19 mouse cellular contexts compared by ENCODE assay signal in the genomic region with DNA sequence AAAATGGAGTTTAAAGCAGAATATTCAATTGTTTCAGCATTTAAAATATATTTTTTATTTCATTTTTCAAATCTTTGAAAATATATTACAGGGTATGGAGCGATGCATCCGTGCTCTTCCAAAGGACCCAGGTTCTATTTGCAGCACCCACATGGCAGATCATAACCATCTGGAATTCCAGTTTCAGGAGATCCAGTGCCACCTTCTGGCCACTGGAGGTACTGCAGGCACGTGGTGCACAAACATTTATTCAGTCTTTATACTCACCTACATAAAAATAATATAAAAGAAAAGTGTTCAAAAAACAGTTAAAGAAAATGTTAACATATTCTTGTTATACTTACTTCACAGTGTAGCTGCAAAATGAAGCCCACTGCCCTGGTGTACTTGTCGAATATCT. TPM values are rescaled to one million over a fixed set of nuclear protein-coding genes. Genes with fewer than 3 reads are reported as not detected.
DNase-seq lines count a peak whose midpoint lies in the region; ATAC-seq and TF ChIP-seq lines count a peak whose summit lies in the region.
"Had no signal": no experiment of that assay in that cellular context is flagged by ENCODE, and none has a peak within 500 bp of the region (broad histone marks: within the 10 kb centered on the region; RNA-seq: fewer than 3 reads in every experiment).

No protein-coding gene starts in this region.

- 81% methylated on average over 4 of the region's 4 CpGs for WGBS in forebrain, postnatal 0 days
- 77% methylated on average over 4 of the region's 4 CpGs for WGBS in forebrain, embryonic 16.5 days
- WGBS in liver, postnatal 0 days (ENCODE audit: insufficient replicate concordance), result 67% methylated on average over 4 of the region's 4 CpGs
- 63% methylated on average over 4 of the region's 4 CpGs for WGBS in liver, embryonic 12.5 days (ENCODE audit: insufficient replicate concordance)
- 64% methylated on average over 4 of the region's 4 CpGs for WGBS in heart, embryonic 12.5 days

- no peak for TF ChIP-seq EP300 in liver, postnatal 0 days (IDR thresholded peaks at IDR 0.05; ENCODE audit: low read depth)
- TF ChIP-seq EP300 in ES-Bruce4 (IDR thresholded peaks at IDR 0.05; ENCODE audit: insufficient read depth, low read depth, low read length), result no peak

- H3K27ac ChIP-seq in forebrain, postnatal 0 days (ENCODE audit: low read depth, low read length), result no peak overlapping the region
- H3K27ac ChIP-seq in forebrain, embryonic 16.5 days (ENCODE audit: low read length), result no peak overlapping the region
- H3K27ac ChIP-seq in liver, postnatal 0 days (ENCODE audit: low read depth), result no peak overlapping the region
- no peak overlapping the region for H3K27ac ChIP-seq in liver, embryonic 12.5 days
- no peak overlapping the region for H3K27ac ChIP-seq in ES-Bruce4 (ENCODE audit: insufficient read depth, low read length)
- no peak overlapping the region for H3K27ac ChIP-seq in cortical plate, adult 2 months (ENCODE audit: insufficient read depth, low read length)
- no peak overlapping the region for H3K27ac ChIP-seq in heart, embryonic 12.5 days (ENCODE audit: poor library complexity, severe bottlenecking)
- H3K27ac ChIP-seq: embryonic facial prominence, embryonic 13.5 days; forebrain, embryonic 13.5 days; limb, embryonic 10.5 days; macrophage had no signal

- peak; percentile 48 for TF ChIP-seq CTCF in forebrain, postnatal 0 days (IDR thresholded peaks at IDR 0.05; ENCODE audit: low read depth)
- TF ChIP-seq CTCF in liver, postnatal 0 days (IDR thresholded peaks at IDR 0.05; ENCODE audit: low read depth), result peak; percentile 73
- peak; percentile 69 for TF ChIP-seq CTCF in ES-Bruce4 (IDR thresholded peaks at IDR 0.05; ENCODE audit: low read depth, low read length)
- TF ChIP-seq CTCF in cortical plate, adult 2 months (IDR thresholded peaks at IDR 0.05; ENCODE audit: extremely low read depth, insufficient read depth, low read length), result 0 out of 2 replicates have a peak, but pooled peaks have one; percentile 19

- H3K4me1 ChIP-seq in forebrain, postnatal 0 days (ENCODE audit: insufficient read depth), result no peaks in the 10 kb centered on the region; the same call in 1 of the 2 replicates
- peaks cover 10% of the 10 kb centered on the region for H3K4me1 ChIP-seq in forebrain, embryonic 16.5 days (replicated peaks; ENCODE audit: control insufficient read depth, insufficient read depth, low read length)
- peaks cover 26% of the 10 kb centered on the region for H3K4me1 ChIP-seq in liver, postnatal 0 days (ENCODE audit: insufficient read depth)
- H3K4me1 ChIP-seq in liver, embryonic 12.5 days, result peaks cover 46% of the 10 kb centered on the region
- no peaks in the 10 kb centered on the region for H3K4me1 ChIP-seq in ES-Bruce4 (ENCODE audit: control insufficient read depth, insufficient read depth, low read length)
- H3K4me1 ChIP-seq in cortical plate, adult 2 months (ENCODE audit: control insufficient read depth, insufficient read depth, low read length), result no peaks in the 10 kb centered on the region
- peaks cover 46% of the 10 kb centered on the region for H3K4me1 ChIP-seq in heart, embryonic 12.5 days (replicated peaks)

- H3K27me3 ChIP-seq in forebrain, postnatal 0 days (ENCODE audit: insufficient read depth, low read length), result no peaks in the 10 kb centered on the region
- no peaks in the 10 kb centered on the region for H3K27me3 ChIP-seq in forebrain, embryonic 16.5 days (replicated peaks; ENCODE audit: control insufficient read depth, insufficient read depth, low read length)
- no peaks in the 10 kb centered on the region for H3K27me3 ChIP-seq in liver, postnatal 0 days (ENCODE audit: insufficient read depth, low read length)
- peaks cover 20% of the 10 kb centered on the region for H3K27me3 ChIP-seq in liver, embryonic 12.5 days (replicated peaks)
- no peaks in the 10 kb centered on the region for H3K27me3 ChIP-seq in ES-Bruce4 (ENCODE audit: control insufficient read depth, insufficient read depth, low read length, poor library complexity, severe bottlenecking)
- no peaks in the 10 kb centered on the region for H3K27me3 ChIP-seq in heart, embryonic 12.5 days (replicated peaks)
- H3K27me3 ChIP-seq: embryonic facial prominence, embryonic 13.5 days; forebrain, embryonic 13.5 days had no signal

- no peak for TF ChIP-seq POLR2A in ES-Bruce4 (IDR thresholded peaks at IDR 0.05; ENCODE audit: insufficient read depth, low read length)
- TF ChIP-seq POLR2A in cortical plate, adult 2 months (IDR thresholded peaks at IDR 0.05; ENCODE audit: extremely low read depth, insufficient read depth, low read length), result no peak

- H3K4me2 ChIP-seq in forebrain, postnatal 0 days (ENCODE audit: low read depth), result no peak overlapping the region
- H3K4me2 ChIP-seq in forebrain, embryonic 16.5 days (ENCODE audit: low read length), result no peak overlapping the region
- no peak overlapping the region for H3K4me2 ChIP-seq in liver, postnatal 0 days (ENCODE audit: low read depth, low read length)
- H3K4me2 ChIP-seq in liver, embryonic 12.5 days, result no peak overlapping the region
- H3K4me2 ChIP-seq in heart, embryonic 12.5 days, result no peak overlapping the region
- H3K4me2 ChIP-seq: embryonic facial prominence, embryonic 13.5 days; forebrain, embryonic 13.5 days had no signal

- H3K9ac ChIP-seq in forebrain, postnatal 0 days, result no peak overlapping the region
- H3K9ac ChIP-seq in forebrain, embryonic 16.5 days (replicated peaks; ENCODE audit: low read depth, low read length), result no peak overlapping the region
- no peak overlapping the region for H3K9ac ChIP-seq in liver, postnatal 0 days (replicated peaks)
- H3K9ac ChIP-seq in liver, embryonic 12.5 days, result no peak overlapping the region
- H3K9ac ChIP-seq in ES-Bruce4 (ENCODE audit: low read depth, poor library complexity, severe bottlenecking), result no peak overlapping the region
- no peak overlapping the region for H3K9ac ChIP-seq in heart, embryonic 12.5 days
- H3K9ac ChIP-seq: embryonic facial prominence, embryonic 13.5 days; forebrain, embryonic 13.5 days had no signal

- no peak for DNase-seq in forebrain, postnatal 0 days
- no peak for DNase-seq in liver, postnatal 0 days
- no peak for DNase-seq in heart, adult 8-10 months (ENCODE audit: low spot score)
- DNase-seq: cerebellum, adult 9-11 months; right cerebral cortex, postnatal 25 days; thymus, adult 18-20 months had no signal

- H3K36me3 ChIP-seq in forebrain, postnatal 0 days (ENCODE audit: insufficient read depth), result no peaks in the 10 kb centered on the region
- no peaks in the 10 kb centered on the region for H3K36me3 ChIP-seq in forebrain, embryonic 16.5 days (ENCODE audit: control insufficient read depth, insufficient read depth)
- H3K36me3 ChIP-seq in liver, postnatal 0 days (replicated peaks; ENCODE audit: insufficient read depth, low read length), result no peaks in the 10 kb centered on the region
- H3K36me3 ChIP-seq in liver, embryonic 12.5 days, result no peaks in the 10 kb centered on the region
- no peaks in the 10 kb centered on the region for H3K36me3 ChIP-seq in ES-Bruce4 (ENCODE audit: control insufficient read depth, insufficient read depth, low read length, poor library complexity, severe bottlenecking)
- H3K36me3 ChIP-seq in heart, embryonic 12.5 days, result no peaks in the 10 kb centered on the region
- H3K36me3 ChIP-seq: embryonic facial prominence, embryonic 13.5 days; limb, embryonic 10.5 days had no signal

- H3K9me3 ChIP-seq in forebrain, postnatal 0 days (ENCODE audit: low read length), result no peaks in the 10 kb centered on the region
- peaks cover 2% of the 10 kb centered on the region; the same call in 1 of the 2 replicates for H3K9me3 ChIP-seq in forebrain, embryonic 16.5 days (ENCODE audit: control insufficient read depth, low read length)
- H3K9me3 ChIP-seq in liver, postnatal 0 days (ENCODE audit: low read length), result peaks cover 8% of the 10 kb centered on the region; the same call in 1 of the 2 replicates
- H3K9me3 ChIP-seq in liver, embryonic 12.5 days (replicated peaks), result peaks cover 10% of the 10 kb centered on the region
- H3K9me3 ChIP-seq in ES-Bruce4 (replicated peaks; ENCODE audit: control insufficient read depth, insufficient read depth, low read length, poor library complexity, severe bottlenecking), result no peaks in the 10 kb centered on the region
- H3K9me3 ChIP-seq in heart, embryonic 12.5 days (replicated peaks), result peaks cover 5% of the 10 kb centered on the region
- H3K9me3 ChIP-seq: limb, embryonic 10.5 days had no signal

- H3K4me3 ChIP-seq in forebrain, postnatal 0 days (ENCODE audit: low read depth, low read length), result no peak overlapping the region
- no peak overlapping the region for H3K4me3 ChIP-seq in forebrain, embryonic 16.5 days (replicated peaks; ENCODE audit: low read length)
- no peak overlapping the region for H3K4me3 ChIP-seq in liver, postnatal 0 days (ENCODE audit: low read depth, low read length)
- no peak overlapping the region for H3K4me3 ChIP-seq in liver, embryonic 12.5 days
- H3K4me3 ChIP-seq in ES-Bruce4 (ENCODE audit: low read depth, low read length), result no peak overlapping the region
- no peak overlapping the region for H3K4me3 ChIP-seq in cortical plate, adult 2 months (ENCODE audit: insufficient read depth, low read length)
- no peak overlapping the region for H3K4me3 ChIP-seq in heart, embryonic 12.5 days
- H3K4me3 ChIP-seq: embryonic facial prominence, embryonic 13.5 days; forebrain, embryonic 13.5 days; limb, embryonic 10.5 days had no signal

- ATAC-seq in forebrain, postnatal 0 days, result no peak
- no peak for ATAC-seq in forebrain, embryonic 16.5 days
- ATAC-seq in liver, postnatal 0 days, result no peak
- ATAC-seq in liver, embryonic 12.5 days, result no peak
- ATAC-seq in heart, embryonic 12.5 days (ENCODE audit: insufficient number of reproducible peaks, low FRiP score), result no peak
- ATAC-seq: forebrain, embryonic 13.5 days; midbrain, embryonic 16.5 days had no signal

RNA-seq across cellular contexts. Expression of gene Cfap45, which starts 2.6 kb away (rescaled TPM):
- total RNA-seq in forebrain, postnatal 0 days (2014; rRNA removed), result 3.0 and 5.1 TPM in 2 replicates
- polyA plus RNA-seq in forebrain, postnatal 0 days (2015; fragmentation: Nextera tagmentation; extraction: Ambion mirVana), result 3.9 and 5.5 TPM in 2 replicates
- polyA plus RNA-seq in forebrain, embryonic 16.5 days (2015; fragmentation: Nextera tagmentation; extraction: Ambion mirVana), result 1.8 and 3.0 TPM in 2 replicates
- polyA plus RNA-seq in liver, postnatal 0 days (2015; fragmentation: Nextera tagmentation; extraction: Ambion mirVana), result 0.32 and 0.37 TPM in 2 replicates
- polyA plus RNA-seq in liver, embryonic 12.5 days (2016; fragmentation: Nextera tagmentation; extraction: Ambion mirVana), result 0.55 and 0.79 TPM in 2 replicates
- polyA plus RNA-seq in ES-Bruce4 (2011; ENCODE audit: insufficient read depth, insufficient read length, low read depth, missing spikeins), result 2.1 and 2.3 TPM in 2 replicates
- 3.3 and 3.6 TPM in 2 replicates for polyA plus RNA-seq in cortical plate, adult 2 months (2012; rRNA removed)
- total RNA-seq in heart, adult 8-10 months (2022), result under 1 TPM; 0.19 to 0.98 (median 0.46) TPM
- 1.7 and 3.0 TPM in 2 replicates for polyA plus RNA-seq in heart, embryonic 12.5 days (2016; fragmentation: Nextera tagmentation; extraction: Ambion mirVana)

RNA-seq across cellular contexts. Expression of gene Tagln2, which starts 18.2 kb away (rescaled TPM):
- total RNA-seq in forebrain, postnatal 0 days (2014; rRNA removed), result 31.5 and 33.8 TPM in 2 replicates
- 42.8 and 48.5 TPM in 2 replicates for polyA plus RNA-seq in forebrain, postnatal 0 days (2015; fragmentation: Nextera tagmentation; extraction: Ambion mirVana)
- 53.4 and 56.8 TPM in 2 replicates for polyA plus RNA-seq in forebrain, embryonic 16.5 days (2015; fragmentation: Nextera tagmentation; extraction: Ambion mirVana)
- polyA plus RNA-seq in liver, postnatal 0 days (2015; fragmentation: Nextera tagmentation; extraction: Ambion mirVana), result 104 and 105 TPM in 2 replicates
- polyA plus RNA-seq in liver, embryonic 12.5 days (2016; fragmentation: Nextera tagmentation; extraction: Ambion mirVana), result 177 and 178 TPM in 2 replicates
- polyA plus RNA-seq in ES-Bruce4 (2011; ENCODE audit: insufficient read depth, insufficient read length, low read depth, missing spikeins), result 269 and 312 TPM in 2 replicates
- polyA plus RNA-seq in cortical plate, adult 2 months (2012; rRNA removed), result 15.8 and 18.0 TPM in 2 replicates
- 10 to 100 TPM; 37.8 to 77.3 (median 50.1) TPM for total RNA-seq in heart, adult 8-10 months (2022)
- polyA plus RNA-seq in heart, embryonic 12.5 days (2016; fragmentation: Nextera tagmentation; extraction: Ambion mirVana), result 351 and 387 TPM in 2 replicates

RNA-seq across cellular contexts. Expression of gene Igsf9, which starts 36.4 kb away (rescaled TPM):
- 35.3 and 36.2 TPM in 2 replicates for total RNA-seq in forebrain, postnatal 0 days (2014; rRNA removed)
- polyA plus RNA-seq in forebrain, postnatal 0 days (2015; fragmentation: Nextera tagmentation; extraction: Ambion mirVana), result 13.3 and 25.6 TPM in 2 replicates
- polyA plus RNA-seq in forebrain, embryonic 16.5 days (2015; fragmentation: Nextera tagmentation; extraction: Ambion mirVana), result 60.9 and 89.9 TPM in 2 replicates
- polyA plus RNA-seq in liver, postnatal 0 days (2015; fragmentation: Nextera tagmentation; extraction: Ambion mirVana), result 0.32 and 0.73 TPM in 2 replicates
- polyA plus RNA-seq in liver, embryonic 12.5 days (2016; fragmentation: Nextera tagmentation; extraction: Ambion mirVana), result 3.9 and 4.2 TPM in 2 replicates
- polyA plus RNA-seq in ES-Bruce4 (2011; ENCODE audit: insufficient read depth, insufficient read length, low read depth, missing spikeins), result 40.5 and 40.6 TPM in 2 replicates
- 15.6 and 16.2 TPM in 2 replicates for polyA plus RNA-seq in cortical plate, adult 2 months (2012; rRNA removed)
- total RNA-seq in heart, adult 8-10 months (2022), result under 1 TPM; 0.12 to 0.87 (median 0.78) TPM
- polyA plus RNA-seq in heart, embryonic 12.5 days (2016; fragmentation: Nextera tagmentation; extraction: Ambion mirVana), result 11.4 and 11.8 TPM in 2 replicates
- total RNA-seq: granulocyte monocyte progenitor cell, adult 5-6 weeks had no signal

RNA-seq across cellular contexts. Expression of gene Vsig8, which starts 37.7 kb away (rescaled TPM):
- total RNA-seq in forebrain, postnatal 0 days (2014; rRNA removed), result 0.71 and 1.0 TPM in 2 replicates
- 0.45 and 0.67 TPM in 2 replicates for polyA plus RNA-seq in forebrain, postnatal 0 days (2015; fragmentation: Nextera tagmentation; extraction: Ambion mirVana)
- 0.14 TPM in 1 of 2 replicates, not detected in the other for polyA plus RNA-seq in forebrain, embryonic 16.5 days (2015; fragmentation: Nextera tagmentation; extraction: Ambion mirVana)
- polyA plus RNA-seq in liver, postnatal 0 days (2015; fragmentation: Nextera tagmentation; extraction: Ambion mirVana), result not detected in 2 replicates
- not detected in 2 replicates for polyA plus RNA-seq in liver, embryonic 12.5 days (2016; fragmentation: Nextera tagmentation; extraction: Ambion mirVana)
- polyA plus RNA-seq in ES-Bruce4 (2011; ENCODE audit: insufficient read depth, insufficient read length, low read depth, missing spikeins), result 0.37 TPM in 1 of 2 replicates, not detected in the other
- polyA plus RNA-seq in cortical plate, adult 2 months (2012; rRNA removed), result 0.47 and 0.52 TPM in 2 replicates
- not detected for total RNA-seq in heart, adult 8-10 months (2022)
- polyA plus RNA-seq in heart, embryonic 12.5 days (2016; fragmentation: Nextera tagmentation; extraction: Ambion mirVana), result 0.24 and 0.33 TPM in 2 replicates
- total RNA-seq: granulocyte monocyte progenitor cell, adult 5-6 weeks; hematopoietic stem cell, adult 5-6 weeks; neutrophil, adult 5-6 weeks had no signal
- polyA plus RNA-seq: limb, embryonic 10.5 days had no signal

RNA-seq across cellular contexts. Expression of gene Slamf9, which starts 42.9 kb away (rescaled TPM):
- total RNA-seq in forebrain, postnatal 0 days (2014; rRNA removed), result 0.15 and 0.43 TPM in 2 replicates
- polyA plus RNA-seq in forebrain, postnatal 0 days (2015; fragmentation: Nextera tagmentation; extraction: Ambion mirVana), result 0.21 and 0.30 TPM in 2 replicates
- not detected in 2 replicates for polyA plus RNA-seq in forebrain, embryonic 16.5 days (2015; fragmentation: Nextera tagmentation; extraction: Ambion mirVana)
- 1.1 and 1.5 TPM in 2 replicates for polyA plus RNA-seq in liver, postnatal 0 days (2015; fragmentation: Nextera tagmentation; extraction: Ambion mirVana)
- 1.1 and 1.3 TPM in 2 replicates for polyA plus RNA-seq in liver, embryonic 12.5 days (2016; fragmentation: Nextera tagmentation; extraction: Ambion mirVana)
- polyA plus RNA-seq in ES-Bruce4 (2011; ENCODE audit: insufficient read depth, insufficient read length, low read depth, missing spikeins), result 0.46 and 0.85 TPM in 2 replicates
- 1.3 and 1.4 TPM in 2 replicates for polyA plus RNA-seq in cortical plate, adult 2 months (2012; rRNA removed)
- total RNA-seq in heart, adult 8-10 months (2022), result 1 to 10 TPM in 2 of 4 experiments, under 1 TPM in 2; 0.27 to 2.3 (median 1.1) TPM
- polyA plus RNA-seq in heart, embryonic 12.5 days (2016; fragmentation: Nextera tagmentation; extraction: Ambion mirVana), result 0.95 and 1.3 TPM in 2 replicates
- total RNA-seq: granulocyte monocyte progenitor cell, adult 5-6 weeks; hematopoietic stem cell, adult 5-6 weeks had no signal
- polyA plus RNA-seq: embryonic facial prominence, embryonic 13.5 days had no signal

Comparison
In these comparisons a context has a peak if more than half of its experiments do, and no peak if none do; other contexts are left out.
1. CTCF ChIP-seq: peak in every context shown above with its lines; median percentile 73 in liver, postnatal 0 days; 69 in ES-Bruce4; 48 in forebrain, postnatal 0 days; 19 in cortical plate, adult 2 months.